Mouse (Mus musculus) stomach, embryonic 14.5 days (tissue): ENCODE results near the gene 3425401B19Rik. TPM values are rescaled to one million over a fixed set of nuclear protein-coding genes. Genes with fewer than 3 reads are reported as not detected.

Experiments used
- ATAC-seq: fragments of 200-750 bp; cut with Nextera tagmentation; 2 replicates; pipeline ENCODE4 v1.8.0; 2017; ENCODE audit warnings: low read depth, moderate TSS enrichment; ENCODE audit not compliant: insufficient number of reproducible peaks, insufficient read depth, low FRiP score
- H3K27ac ChIP-seq: fragments of 300-500 bp; sonication (generic); 2 replicates; pipeline ENCODE4 v1.5.1; 2014; ENCODE audit warnings: mild to moderate bottlenecking, low read length, moderate library complexity, mixed read lengths
- H3K27me3 ChIP-seq: fragments of 300-500 bp; sonication (generic); 2 replicates; pipeline ENCODE4 v1.6.1; 2014; ENCODE audit warnings: low read length, control low read depth, mixed read lengths; ENCODE audit not compliant: control insufficient read depth, insufficient read depth
- H3K36me3 ChIP-seq: fragments of 300-500 bp; sonication (generic); 2 replicates; pipeline ENCODE4 v1.6.1; 2014; ENCODE audit warnings: mild to moderate bottlenecking, control low read depth, low read length, moderate library complexity, mixed read lengths; ENCODE audit not compliant: control insufficient read depth, insufficient read depth
- H3K4me1 ChIP-seq: fragments of 300-500 bp; sonication (generic); 2 replicates; pipeline ENCODE4 v1.6.1; 2014; ENCODE audit warnings: low read length, control low read depth, mixed read lengths; ENCODE audit not compliant: control insufficient read depth, insufficient read depth
- H3K4me2 ChIP-seq: fragments of 300-500 bp; sonication (generic); replicated peaks from 2 replicates; pipeline ENCODE4 v1.6.1; 2014; ENCODE audit warnings: low read depth, low read length, control low read depth
- H3K4me3 ChIP-seq: fragments of 300-500 bp; sonication (generic); 2 replicates; pipeline ENCODE4 v1.5.1; 2014; ENCODE audit warnings: low read depth, low read length, control low read depth
- H3K9ac ChIP-seq: fragments of 300-500 bp; sonication (generic); replicated peaks from 2 replicates; pipeline ENCODE4 v1.6.1; 2014; ENCODE audit warnings: low read depth, mild to moderate bottlenecking, control low read depth, low read length, moderate library complexity, mixed read lengths
- H3K9me3 ChIP-seq: fragments of 300-500 bp; sonication (generic); 2 replicates; pipeline ENCODE4 v1.6.1; 2016; ENCODE audit warnings: low read depth, low read length, control low read depth; ENCODE audit not compliant: control insufficient read depth
- WGBS: fragments of 180-500 bp; shearing (Covaris S2); extraction: QIAGEN DNeasy Blood & Tissue Kit; methylation state at CpG from one replicate; pipeline ENCODE4 v1.1.7; 2014; 5-methylcytosine and 5-hydroxymethylcytosine counted together
- polyA plus RNA-seq: library from polyadenylated mRNA; unstranded; fragments of >200 nt; fragmentation: Nextera tagmentation; extraction: Ambion mirVana; gene quantifications from 2 replicates; pipeline ENCODE4 v1.2.1, GENCODE M21; 2014

Gene 3425401B19Rik
- polyA plus RNA-seq, 1 experiment from 2014 or later: 0.06 TPM

DNA sequence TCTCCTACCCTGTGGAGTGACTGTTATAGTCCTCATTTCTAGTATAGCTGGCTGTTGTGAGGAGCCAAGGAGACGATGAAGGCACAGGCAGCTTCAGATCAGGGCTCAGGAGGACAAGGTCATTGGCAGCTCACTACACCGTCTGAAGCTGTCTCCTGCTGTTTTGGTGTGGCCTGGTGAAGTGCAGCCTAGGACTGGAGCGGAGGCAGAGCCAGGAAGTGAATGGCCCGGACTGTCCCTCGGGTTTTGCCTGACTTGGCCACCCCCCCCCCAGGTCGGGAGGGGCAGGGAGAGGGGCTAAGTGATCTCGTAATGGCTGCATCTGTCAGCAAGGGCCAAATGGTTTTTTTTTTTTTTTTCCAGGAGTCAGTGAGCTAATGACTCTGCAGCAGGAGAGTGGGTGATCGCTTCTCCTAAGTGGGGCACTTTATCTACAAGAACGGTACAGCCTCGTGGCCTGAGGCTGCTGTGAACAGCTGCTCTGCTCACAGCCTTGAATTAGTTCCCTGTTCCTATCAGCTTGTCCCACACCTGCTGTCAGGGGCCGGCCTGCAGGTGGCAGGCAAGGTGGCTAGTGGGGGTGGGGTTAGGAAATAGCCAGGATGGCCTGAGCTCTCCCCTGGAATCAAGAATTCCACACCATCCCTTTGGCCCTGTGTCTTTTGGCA is 50.9 kb downstream of the 3425401B19Rik start:
- H3K27me3 ChIP-seq: no peaks in the 10 kb centered on the region
- no peaks in the 10 kb centered on the region for H3K36me3 ChIP-seq
- no peak overlapping the region for H3K4me3 ChIP-seq
- no peak overlapping the region for H3K9ac ChIP-seq
- H3K27ac ChIP-seq: no peak overlapping the region
- no peaks in the 10 kb centered on the region for H3K4me1 ChIP-seq
- H3K4me2 ChIP-seq: no peak overlapping the region
- no peak for ATAC-seq
- WGBS: 21% methylated on average over 11 of the region's 11 CpGs
- no peaks in the 10 kb centered on the region for H3K9me3 ChIP-seq

GRCm38 (mm10) chr14:32632908-32633600 is 52.0 kb downstream of the 3425401B19Rik start:
- Histone ChIP-seq H3K27ac (no peak overlapping the region), H3K9me3 (no peaks in the 10 kb centered on the region), H3K4me3 (no peak overlapping the region), H3K4me2 (no peak overlapping the region), H3K36me3 (no peaks in the 10 kb centered on the region), H3K27me3 (no peaks in the 10 kb centered on the region), H3K9ac (no peak overlapping the region), H3K4me1 (no peaks in the 10 kb centered on the region)
- 71% methylated on average over 6 of the region's 6 CpGs for WGBS
- no peak for ATAC-seq

GRCm38 (mm10) chr14:32628584-32628983 is 56.5 kb downstream of the 3425401B19Rik start:
- Histone ChIP-seq H3K4me1 (no peaks in the 10 kb centered on the region), H3K4me3 (no peak overlapping the region), H3K27me3 (no peaks in the 10 kb centered on the region), H3K4me2 (no peak overlapping the region), H3K9me3 (no peaks in the 10 kb centered on the region), H3K36me3 (no peaks in the 10 kb centered on the region), H3K27ac (no peak overlapping the region), H3K9ac (no peak overlapping the region)
- 34% methylated on average over 10 of the region's 10 CpGs for WGBS
- ATAC-seq: no peak

GRCm38 (mm10) chr14:32627271-32627670 is 57.8 kb downstream of the 3425401B19Rik start:
- no peak overlapping the region for H3K27ac ChIP-seq
- H3K4me1 ChIP-seq: no peaks in the 10 kb centered on the region
- no peak overlapping the region for H3K4me2 ChIP-seq
- no peak for ATAC-seq
- no peaks in the 10 kb centered on the region for H3K27me3 ChIP-seq
- no peak overlapping the region for H3K9ac ChIP-seq
- 46% methylated on average over 2 of the region's 2 CpGs for WGBS
- no peak overlapping the region for H3K4me3 ChIP-seq
- H3K36me3 ChIP-seq: no peaks in the 10 kb centered on the region
- no peaks in the 10 kb centered on the region for H3K9me3 ChIP-seq

DNA sequence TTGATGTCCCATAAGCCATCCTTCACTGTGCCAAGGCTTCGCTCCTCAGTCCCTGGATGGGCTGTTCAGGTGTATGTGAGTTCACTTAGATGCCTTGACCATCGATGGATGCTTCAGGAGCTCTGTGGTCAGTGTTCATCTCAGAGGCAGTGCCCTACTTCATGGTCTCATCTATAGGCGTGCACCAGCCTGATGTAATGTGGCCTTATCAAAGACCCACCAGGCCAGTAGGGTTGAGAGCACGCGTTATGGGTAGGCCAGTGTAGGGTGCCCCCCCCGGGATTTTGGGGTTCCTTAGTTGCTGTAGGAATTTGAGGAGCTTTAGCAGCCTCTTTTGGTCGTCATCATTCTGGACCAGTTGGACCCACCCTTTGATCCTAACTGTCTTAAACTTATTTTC is 60.3 kb downstream of the 3425401B19Rik start:
- H3K4me1 ChIP-seq: no peaks in the 10 kb centered on the region
- no peak overlapping the region for H3K9ac ChIP-seq
- WGBS: 88% methylated on average over 7 of the region's 7 CpGs

GRCm38 (mm10) chr14:32624245-32624644 is 60.8 kb downstream of the 3425401B19Rik start:
- Histone ChIP-seq H3K4me1 (no peaks in the 10 kb centered on the region), H3K27ac (no peak overlapping the region), H3K36me3 (no peaks in the 10 kb centered on the region), H3K27me3 (no peaks in the 10 kb centered on the region), H3K4me2 (no peak overlapping the region), H3K9ac (no peak overlapping the region), H3K9me3 (no peaks in the 10 kb centered on the region), H3K4me3 (no peak overlapping the region)
- no peak for ATAC-seq
- 85% methylated on average over 3 of the region's 3 CpGs for WGBS

More for the DNA sequence above, 60.3 kb downstream of the 3425401B19Rik start:
- no peak overlapping the region for H3K27ac ChIP-seq
- no peak overlapping the region for H3K4me3 ChIP-seq
- no peaks in the 10 kb centered on the region for H3K36me3 ChIP-seq
- no peak for ATAC-seq
- H3K27me3 ChIP-seq: no peaks in the 10 kb centered on the region
- H3K4me2 ChIP-seq: no peak overlapping the region
- no peaks in the 10 kb centered on the region for H3K9me3 ChIP-seq

- H3K9me3 ChIP-seq: no peaks in the 10 kb centered on the region
- H3K9ac ChIP-seq: no peak overlapping the region
- no peak overlapping the region for H3K4me2 ChIP-seq
- H3K27me3 ChIP-seq: no peaks in the 10 kb centered on the region
- H3K27ac ChIP-seq: no peak overlapping the region
- no peak for ATAC-seq
- H3K4me3 ChIP-seq: no peak overlapping the region
- no peaks in the 10 kb centered on the region for H3K4me1 ChIP-seq
- 85% methylated on average over 5 of the region's 5 CpGs for WGBS
- H3K36me3 ChIP-seq: no peaks in the 10 kb centered on the region
Measured at GRCm38 (mm10) chr14:32617253-32617652, 67.8 kb downstream of the 3425401B19Rik start.

GRCm38 (mm10) chr14:32609392-32609791 is 75.7 kb downstream of the 3425401B19Rik start:
- H3K9me3 ChIP-seq: no peaks in the 10 kb centered on the region
- no peak overlapping the region for H3K27ac ChIP-seq
- no peak overlapping the region for H3K4me2 ChIP-seq
- H3K27me3 ChIP-seq: no peaks in the 10 kb centered on the region
- WGBS: 10% methylated on average over 3 of the region's 3 CpGs
- no peak overlapping the region for H3K9ac ChIP-seq
- no peaks in the 10 kb centered on the region for H3K36me3 ChIP-seq
- no peak for ATAC-seq
- no peak overlapping the region for H3K4me3 ChIP-seq
- no peaks in the 10 kb centered on the region for H3K4me1 ChIP-seq
